Mouse (Mus musculus) gastrocnemius, postnatal 10 days (tissue): Measurements from ENCODE around the gene Ankrd44. TPM values are rescaled to one million over a fixed set of nuclear protein-coding genes. Genes with fewer than 3 reads are reported as not detected.

Experiments
- DNase-seq: peaks from one replicate; pipeline ENCODE4 v3.0.0; 2021; ENCODE audit warnings: mixed read lengths
- microRNA-seq, 2 experiments: library from miRNA; unstranded; fragments of <30 nt; microRNA quantifications; one replicate each; pipeline ENCODE4 v1.2.0; 2021
- total RNA-seq, 2 experiments: library from RNA; stranded (reverse); gene quantifications; 2 replicates each; pipeline ENCODE4 v1.2.3; 2021

Ankrd44 gene
- total RNA-seq, 2 experiments from 2014 or later, result 14.5 to 16.9 TPM

DNA sequence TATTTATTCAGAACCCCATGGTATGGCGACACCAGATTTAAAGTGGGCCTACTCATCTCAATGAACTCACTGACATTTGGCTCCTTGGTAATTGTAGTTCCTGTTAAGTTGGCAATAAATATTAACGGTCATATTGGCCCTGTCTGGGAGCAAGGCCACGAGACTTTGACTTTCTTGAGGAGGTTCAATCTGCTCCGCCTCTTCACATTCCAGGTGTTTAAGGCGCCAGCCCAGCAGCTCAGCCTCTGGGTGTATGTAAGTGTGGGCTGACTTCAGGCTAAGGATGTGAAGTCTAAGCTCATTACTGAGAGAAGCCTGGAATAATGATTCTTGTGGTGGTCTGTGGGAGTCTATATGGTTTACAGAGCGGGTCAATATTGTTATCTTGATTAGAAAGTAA lies 313.8 kb downstream of the Ankrd44 start:
- DNase-seq, result no peak

GRCm38 (mm10) chr1:54611891-54612290 lies 314.3 kb downstream of the Ankrd44 start:
- DNase-seq, result no peak

DNA sequence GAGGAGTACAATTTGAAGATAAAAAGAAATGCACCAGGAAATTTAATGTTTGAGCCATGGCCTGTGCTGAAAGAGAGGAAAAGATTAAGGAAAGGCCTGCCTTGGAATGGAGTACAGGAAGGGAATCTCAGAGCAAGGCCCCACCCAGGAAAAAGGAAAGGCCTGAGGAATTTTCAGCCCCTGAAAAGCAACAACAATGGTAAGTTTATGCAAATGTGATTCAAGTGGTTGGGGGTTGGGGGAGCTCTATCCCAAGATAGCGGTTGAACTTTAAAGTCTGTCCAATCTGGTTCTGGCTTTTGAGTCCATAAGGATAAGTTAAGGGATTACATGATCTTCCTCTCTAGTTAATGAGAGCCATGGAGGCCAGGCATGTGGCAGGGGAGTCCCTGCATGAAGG lies 319.3 kb downstream of the Ankrd44 start:
- no peak for DNase-seq

DNA sequence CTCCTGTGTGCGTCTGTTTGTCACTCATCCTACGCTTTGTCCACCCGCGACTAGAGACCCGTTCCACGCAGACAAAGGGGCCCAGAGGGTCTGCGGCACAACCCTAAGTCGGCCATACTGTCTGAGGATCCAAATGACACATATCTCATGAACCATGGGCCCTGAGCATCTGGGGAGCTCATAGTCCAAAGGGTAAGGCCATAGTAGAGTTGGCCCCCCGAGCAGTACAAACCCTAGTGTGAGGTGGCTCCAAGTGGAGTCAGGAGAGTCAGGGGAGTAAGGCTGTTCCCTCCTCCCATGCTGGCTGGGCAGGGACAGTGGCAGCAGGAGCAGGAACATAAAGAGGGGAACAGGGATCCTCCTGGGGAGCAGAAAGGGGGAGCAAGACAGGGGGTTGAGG lies 324.5 kb downstream of the Ankrd44 start:
- no peak for DNase-seq

DNA sequence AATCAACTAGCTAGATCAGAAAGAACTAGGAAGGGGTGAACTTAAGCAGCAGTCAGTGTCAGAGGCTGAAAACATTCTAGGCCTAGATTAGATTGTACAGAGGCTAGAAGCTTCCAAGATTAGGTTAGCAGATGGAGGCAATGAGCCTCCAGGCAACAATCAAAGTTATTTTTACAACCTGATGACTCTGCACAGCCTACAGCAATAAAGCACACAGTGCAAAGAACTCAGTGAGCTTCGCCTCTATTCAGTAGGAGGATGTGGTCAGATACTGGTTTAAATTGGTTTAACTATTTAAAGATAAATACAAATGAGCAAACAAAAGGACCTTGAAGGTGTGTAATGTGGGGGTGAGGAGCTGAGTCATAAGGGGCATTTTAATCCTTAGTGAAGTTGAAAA lies 325.9 kb downstream of the Ankrd44 start:
- DNase-seq, result no peak

DNA sequence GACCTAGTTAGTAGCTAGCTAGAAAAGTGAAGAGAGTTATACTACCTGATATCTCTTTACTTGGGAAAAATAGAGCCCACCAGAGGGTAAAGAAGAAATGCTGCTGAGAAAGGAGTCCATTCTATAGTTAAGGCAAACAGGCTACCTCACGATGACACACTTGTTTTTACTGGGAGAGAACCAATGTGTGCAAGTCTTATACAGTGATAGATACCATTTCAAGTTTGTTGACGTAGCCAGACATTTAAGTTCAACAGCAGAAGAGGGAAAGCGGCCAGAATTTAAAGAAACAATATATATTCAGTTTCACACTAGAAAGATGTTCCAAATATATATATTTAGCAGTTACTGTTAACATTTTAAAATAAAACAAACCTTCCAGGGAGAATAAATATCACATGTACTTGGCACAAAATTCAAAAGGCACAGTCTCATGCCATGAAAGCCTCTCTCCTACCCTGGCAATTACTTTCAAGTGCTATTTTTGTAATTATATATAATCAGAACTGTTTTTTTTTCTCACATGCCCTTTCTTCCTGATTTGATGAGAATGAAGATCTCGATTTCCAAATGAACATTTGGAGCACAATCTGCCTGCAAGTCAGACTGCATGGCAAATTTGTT lies 328.5 kb downstream of the Ankrd44 start:
- no peak for DNase-seq

- DNase-seq, result no peak
Observed at GRCm38 (mm10) chr1:54596151-54596550, 330.0 kb downstream of the Ankrd44 start.

Small RNA genes within 50 kb of the gene (microRNA-seq; reads per million reads assigned to microRNA genes)
- gene Gm24053, result 0 reads per million in 2 experiments

Other genes with a start within 250 kb of the Ankrd44 start
- 10 to 100 TPM; 70.2 to 89.8 TPM for gene Sf3b1, start 101.1 kb upstream of the Ankrd44 start, total RNA-seq
- gene Coq10b, start 126.4 kb upstream of the Ankrd44 start, total RNA-seq, result 10 to 100 TPM in 1 of 2 experiments, 1 to 10 TPM in 1; 9.5 to 11.3 TPM
- 100 to 1,000 TPM in 1 of 2 experiments, 10 to 100 TPM in 1; 83.6 to 101 TPM for gene Hspe1, start 161.7 kb upstream of the Ankrd44 start, total RNA-seq
- gene Hspd1, start 161.9 kb upstream of the Ankrd44 start, total RNA-seq, result 100 to 1,000 TPM; 176 to 188 TPM
- gene Mob4, start 204.8 kb upstream of the Ankrd44 start, total RNA-seq, result 10 to 100 TPM; 45.3 to 48.0 TPM